Mouse (Mus musculus): ENCODE results near the gene Utp4. TPM values are rescaled to one million over a fixed set of nuclear protein-coding genes. Genes with fewer than 3 reads are reported as not detected.

The Utp4 gene
- polyA plus RNA-seq, 1 experiment from 2014 or later, result 59.2 TPM

- Histone ChIP-seq H3K27ac (no peak overlapping the region), H3K4me2 (ENCODE audit: low read length) (no peak overlapping the region), H3K9me3 (replicated peaks; ENCODE audit: low read length) (no peaks in the 10 kb centered on the region), H3K4me1 (replicated peaks; ENCODE audit: insufficient read depth, low read length) (no peaks in the 10 kb centered on the region), H3K36me3 (ENCODE audit: insufficient read depth, low read length) (no peaks in the 10 kb centered on the region), H3K27me3 (ENCODE audit: insufficient read depth, low read length) (no peaks in the 10 kb centered on the region), H3K4me3 (replicated peaks; ENCODE audit: low read depth, low read length) (no peak overlapping the region), H3K9ac (ENCODE audit: low read depth, low read length) (no peak overlapping the region)
- peak; percentile 40 for DNase-seq (ENCODE audit: low spot score)
- WGBS, result 56% methylated on average over 3 of the region's 3 CpGs
- TF ChIP-seq CTCF (IDR thresholded peaks at IDR 0.05; ENCODE audit: low read depth), result no peak
- no peak for ATAC-seq (replicated peaks; ENCODE audit: low FRiP score, low read depth)
Measured at GRCm38 (mm10) chr8:106944756-106945155, 51.3 kb downstream of the Utp4 start.

- Histone ChIP-seq H3K4me3 (replicated peaks; ENCODE audit: low read depth, low read length) (no peak overlapping the region), H3K4me1 (replicated peaks; ENCODE audit: insufficient read depth, low read length) (no peaks in the 10 kb centered on the region), H3K36me3 (ENCODE audit: insufficient read depth, low read length) (no peaks in the 10 kb centered on the region), H3K27me3 (ENCODE audit: insufficient read depth, low read length) (no peaks in the 10 kb centered on the region), H3K9me3 (replicated peaks; ENCODE audit: low read length) (no peaks in the 10 kb centered on the region), H3K4me2 (ENCODE audit: low read length) (no peak overlapping the region), H3K9ac (ENCODE audit: low read depth, low read length) (no peak overlapping the region), H3K27ac (no peak overlapping the region)
- TF ChIP-seq CTCF (IDR thresholded peaks at IDR 0.05; ENCODE audit: low read depth), result no peak
- 83% methylated on average over 3 of the region's 3 CpGs for WGBS
- DNase-seq (ENCODE audit: low spot score) (no peak), ATAC-seq (replicated peaks; ENCODE audit: low FRiP score, low read depth) (no peak)
Measured at GRCm38 (mm10) chr8:106948678-106949243, 55.3 kb downstream of the Utp4 start.

DNA sequence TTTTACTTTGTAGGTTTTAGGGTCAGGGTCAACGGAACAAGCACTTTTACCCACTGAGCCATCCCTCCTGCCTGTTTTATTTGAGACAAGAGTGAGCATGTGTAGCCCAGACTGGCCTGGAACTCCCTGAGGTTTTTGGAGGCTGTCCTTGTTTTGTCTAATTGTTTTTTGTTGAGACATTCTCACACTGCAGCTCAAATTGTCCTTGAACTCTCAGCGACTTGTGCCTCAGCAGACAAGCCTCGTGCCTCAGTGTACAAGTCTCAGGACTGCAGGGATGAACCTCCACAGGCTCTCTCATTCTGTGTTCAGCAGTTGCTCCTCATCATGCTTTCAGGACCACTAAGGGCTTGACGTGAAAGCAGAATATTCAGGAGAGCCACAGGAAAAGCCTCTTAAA, 58.3 kb downstream of the Utp4 start:
- H3K9me3 ChIP-seq (replicated peaks; ENCODE audit: low read length), result no peaks in the 10 kb centered on the region
- ATAC-seq (replicated peaks; ENCODE audit: low FRiP score, low read depth), result no peak
- H3K4me1 ChIP-seq (replicated peaks; ENCODE audit: insufficient read depth, low read length), result no peaks in the 10 kb centered on the region
- H3K27ac ChIP-seq, result no peak overlapping the region
- H3K4me3 ChIP-seq (replicated peaks; ENCODE audit: low read depth, low read length), result no peak overlapping the region
- DNase-seq (ENCODE audit: low spot score), result no peak
- no peak for TF ChIP-seq CTCF (IDR thresholded peaks at IDR 0.05; ENCODE audit: low read depth)
- no peak overlapping the region for H3K4me2 ChIP-seq (ENCODE audit: low read length)
- WGBS, result 54% methylated on average over 4 of the region's 4 CpGs
- no peaks in the 10 kb centered on the region for H3K27me3 ChIP-seq (ENCODE audit: insufficient read depth, low read length)
- H3K36me3 ChIP-seq (ENCODE audit: insufficient read depth, low read length), result no peaks in the 10 kb centered on the region
- no peak overlapping the region for H3K9ac ChIP-seq (ENCODE audit: low read depth, low read length)

DNA sequence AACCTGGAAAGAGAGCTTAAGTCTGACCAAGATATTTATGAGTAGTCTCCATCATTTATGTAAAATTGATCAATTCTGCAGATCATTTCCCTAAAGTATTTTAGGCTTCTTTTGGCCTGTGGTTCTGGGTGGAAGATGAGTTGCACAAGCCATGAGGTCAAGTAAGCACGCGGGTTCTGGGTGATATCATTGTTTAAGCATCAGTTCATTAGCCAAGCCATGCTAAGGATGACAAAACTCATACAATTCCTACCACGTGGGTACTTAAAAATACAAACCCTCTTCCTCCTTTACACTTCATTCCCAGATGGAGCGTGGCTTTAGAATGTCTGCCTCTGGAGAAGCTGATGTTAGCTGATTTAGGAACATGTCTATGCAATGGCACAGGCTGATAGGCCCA, 60.1 kb downstream of the Utp4 start:
- Histone ChIP-seq H3K4me2 (ENCODE audit: low read length) (no peak overlapping the region), H3K36me3 (ENCODE audit: insufficient read depth, low read length) (no peaks in the 10 kb centered on the region), H3K27me3 (ENCODE audit: insufficient read depth, low read length) (no peaks in the 10 kb centered on the region), H3K27ac (no peak overlapping the region), H3K9ac (ENCODE audit: low read depth, low read length) (no peak overlapping the region), H3K9me3 (replicated peaks; ENCODE audit: low read length) (no peaks in the 10 kb centered on the region), H3K4me3 (replicated peaks; ENCODE audit: low read depth, low read length) (no peak overlapping the region), H3K4me1 (replicated peaks; ENCODE audit: insufficient read depth, low read length) (no peaks in the 10 kb centered on the region)
- WGBS, result 72% methylated on average over 4 of the region's 4 CpGs
- DNase-seq (ENCODE audit: low spot score) (no peak), ATAC-seq (replicated peaks; ENCODE audit: low FRiP score, low read depth) (no peak)
- no peak for TF ChIP-seq CTCF (IDR thresholded peaks at IDR 0.05; ENCODE audit: low read depth)

GRCm38 (mm10) chr8:106957086-106957485, 63.6 kb downstream of the Utp4 start:
- no peaks in the 10 kb centered on the region for H3K36me3 ChIP-seq (ENCODE audit: insufficient read depth, low read length)
- H3K4me1 ChIP-seq (replicated peaks; ENCODE audit: insufficient read depth, low read length), result no peaks in the 10 kb centered on the region
- no peak overlapping the region for H3K4me3 ChIP-seq (replicated peaks; ENCODE audit: low read depth, low read length)
- no peak overlapping the region for H3K9ac ChIP-seq (ENCODE audit: low read depth, low read length)
- no peaks in the 10 kb centered on the region for H3K9me3 ChIP-seq (replicated peaks; ENCODE audit: low read length)
- DNase-seq (ENCODE audit: low spot score) (no peak), ATAC-seq (replicated peaks; ENCODE audit: low FRiP score, low read depth) (no peak)
- 80% methylated on average over 3 of the region's 3 CpGs for WGBS
- no peaks in the 10 kb centered on the region for H3K27me3 ChIP-seq (ENCODE audit: insufficient read depth, low read length)
- H3K27ac ChIP-seq, result no peak overlapping the region
- TF ChIP-seq CTCF (IDR thresholded peaks at IDR 0.05; ENCODE audit: low read depth), result no peak
- H3K4me2 ChIP-seq (ENCODE audit: low read length), result no peak overlapping the region

GRCm38 (mm10) chr8:106958212-106958611, 64.8 kb downstream of the Utp4 start:
- ATAC-seq (replicated peaks; ENCODE audit: low FRiP score, low read depth) (no peak), DNase-seq (ENCODE audit: low spot score) (no peak)
- H3K4me3 ChIP-seq (replicated peaks; ENCODE audit: low read depth, low read length), result no peak overlapping the region
- H3K9ac ChIP-seq (ENCODE audit: low read depth, low read length), result no peak overlapping the region
- no peak overlapping the region for H3K27ac ChIP-seq
- H3K9me3 ChIP-seq (replicated peaks; ENCODE audit: low read length), result no peaks in the 10 kb centered on the region
- H3K36me3 ChIP-seq (ENCODE audit: insufficient read depth, low read length), result no peaks in the 10 kb centered on the region
- WGBS, result 77% methylated on average over 3 of the region's 3 CpGs
- no peak overlapping the region for H3K4me2 ChIP-seq (ENCODE audit: low read length)
- no peaks in the 10 kb centered on the region for H3K27me3 ChIP-seq (ENCODE audit: insufficient read depth, low read length)
- H3K4me1 ChIP-seq (replicated peaks; ENCODE audit: insufficient read depth, low read length), result no peaks in the 10 kb centered on the region
- no peak for TF ChIP-seq CTCF (IDR thresholded peaks at IDR 0.05; ENCODE audit: low read depth)

DNA sequence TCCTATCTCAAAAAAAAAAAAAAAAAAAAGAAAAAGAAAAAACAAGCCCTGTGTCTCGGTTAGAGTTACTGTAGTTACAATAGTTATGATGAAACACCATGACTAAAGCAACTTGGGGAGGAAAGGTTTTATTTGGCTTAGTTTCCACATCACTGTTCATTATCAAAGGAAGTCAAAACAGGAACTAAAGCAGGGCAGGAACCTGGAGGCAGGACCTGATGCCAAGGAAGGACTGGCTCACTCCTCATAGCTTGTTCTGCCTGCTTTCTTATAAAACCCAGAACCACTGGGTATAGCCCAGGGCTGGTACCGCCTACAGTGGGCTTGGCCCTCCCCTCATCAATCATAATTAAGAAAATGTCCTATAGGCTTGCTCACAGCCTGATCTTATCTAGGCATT, 66.2 kb downstream of the Utp4 start:
- no peak overlapping the region for H3K4me2 ChIP-seq (ENCODE audit: low read length)
- H3K9me3 ChIP-seq (replicated peaks; ENCODE audit: low read length), result no peaks in the 10 kb centered on the region
- H3K4me3 ChIP-seq (replicated peaks; ENCODE audit: low read depth, low read length), result no peak overlapping the region
- no peaks in the 10 kb centered on the region for H3K36me3 ChIP-seq (ENCODE audit: insufficient read depth, low read length)
- WGBS, result 81% methylated on average over 2 of the region's 2 CpGs
- no peaks in the 10 kb centered on the region for H3K4me1 ChIP-seq (replicated peaks; ENCODE audit: insufficient read depth, low read length)
- H3K27ac ChIP-seq, result no peak overlapping the region
- no peaks in the 10 kb centered on the region for H3K27me3 ChIP-seq (ENCODE audit: insufficient read depth, low read length)
- ATAC-seq (replicated peaks; ENCODE audit: low FRiP score, low read depth) (no peak), DNase-seq (ENCODE audit: low spot score) (no peak)
- H3K9ac ChIP-seq (ENCODE audit: low read depth, low read length), result no peak overlapping the region
- no peak for TF ChIP-seq CTCF (IDR thresholded peaks at IDR 0.05; ENCODE audit: low read depth)
